Mouse (Mus musculus): ENCODE measurements at regions not wholly inside any gene's neighbourhood (a gene's known extent, or its start where the extent isn't known, plus 50 kb on each side); places are given as distances from the start of the nearest gene placed in this dataset.

DNA sequence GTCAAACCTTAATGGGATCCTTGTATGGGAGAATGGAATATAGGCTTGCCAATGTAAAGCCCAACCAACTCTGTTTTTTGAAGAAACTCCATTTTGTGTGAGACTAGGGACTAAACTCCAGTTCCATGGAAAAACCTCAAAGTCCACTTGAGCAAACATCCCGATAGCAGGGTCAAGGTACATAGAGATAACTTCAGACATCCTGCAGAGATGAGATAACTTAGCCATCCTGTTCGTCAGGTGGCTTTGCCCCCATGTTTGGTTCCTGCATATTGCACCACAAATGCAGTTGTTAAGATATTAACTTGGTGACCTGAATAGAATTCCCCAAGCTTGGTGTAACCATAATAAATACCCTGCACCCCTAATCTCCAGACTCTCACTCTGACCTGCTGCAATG lies 154.5 kb upstream of the Dab2 start:
- H3K4me2 ChIP-seq = no peak overlapping the region
- no peak for ATAC-seq (ENCODE audit: low FRiP score)
- H3K9me3 ChIP-seq (replicated peaks) = no peaks in the 10 kb centered on the region
- H3K9ac ChIP-seq (replicated peaks) = no peak overlapping the region
- WGBS = 94% methylated on average over 2 of the region's 2 CpGs
- H3K4me3 ChIP-seq (replicated peaks) = no peak overlapping the region
- no peak overlapping the region for H3K27ac ChIP-seq (replicated peaks)
- no peaks in the 10 kb centered on the region for H3K36me3 ChIP-seq
- no peaks in the 10 kb centered on the region for H3K4me1 ChIP-seq
- no peaks in the 10 kb centered on the region for H3K27me3 ChIP-seq (replicated peaks)

DNA sequence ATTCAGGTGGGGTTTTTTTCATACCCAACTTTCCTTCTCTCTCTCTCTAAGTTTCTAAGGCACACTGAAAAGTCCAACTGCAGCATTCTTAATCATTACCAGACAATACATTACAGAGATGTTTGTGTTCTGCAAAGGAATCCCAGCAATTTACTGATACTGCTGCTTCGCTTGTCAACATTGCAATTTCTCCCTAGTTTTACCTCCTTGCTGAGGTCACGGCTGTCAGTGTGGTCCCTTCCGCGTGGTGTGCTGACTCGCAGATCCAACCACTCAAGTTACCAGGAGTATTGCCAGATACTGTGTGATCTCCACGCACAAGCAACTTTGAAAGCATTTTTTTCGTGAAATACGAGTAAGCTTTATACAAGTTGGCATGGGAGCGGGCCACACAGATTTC lies 144.9 kb upstream of the Dab2 start:
- Histone ChIP-seq H3K27me3 (replicated peaks) (no peaks in the 10 kb centered on the region), H3K9me3 (replicated peaks) (no peaks in the 10 kb centered on the region), H3K4me2 (no peak overlapping the region), H3K9ac (replicated peaks) (no peak overlapping the region), H3K36me3 (no peaks in the 10 kb centered on the region), H3K4me1 (no peaks in the 10 kb centered on the region), H3K4me3 (replicated peaks) (no peak overlapping the region), H3K27ac (replicated peaks) (no peak overlapping the region)
- ATAC-seq (ENCODE audit: low FRiP score) = no peak
- WGBS = 85% methylated on average over 9 of the region's 9 CpGs

DNA sequence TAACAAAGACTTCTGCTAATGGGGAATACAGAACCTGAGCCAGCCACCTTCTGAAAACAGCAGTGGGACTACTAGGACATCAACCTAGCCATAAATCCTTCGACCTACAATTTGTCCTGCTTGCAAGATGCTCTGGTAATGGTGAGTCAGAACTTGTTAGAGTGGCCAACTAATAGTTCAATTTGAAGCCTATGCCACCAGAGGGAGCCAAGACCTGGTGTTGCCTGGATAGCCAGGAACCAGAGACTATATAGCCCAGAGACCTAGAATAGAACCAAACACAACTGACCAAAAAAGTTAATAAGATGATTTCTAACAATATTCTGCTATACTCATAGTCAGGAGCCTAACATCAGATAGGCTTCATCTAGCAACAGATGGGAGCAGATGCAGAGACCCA lies 119.3 kb upstream of the Dab2 start:
- ATAC-seq (ENCODE audit: low FRiP score) = no peak
- no peaks in the 10 kb centered on the region for H3K36me3 ChIP-seq
- WGBS = 91% methylated on average over 1 of the region's 1 CpGs

DNA sequence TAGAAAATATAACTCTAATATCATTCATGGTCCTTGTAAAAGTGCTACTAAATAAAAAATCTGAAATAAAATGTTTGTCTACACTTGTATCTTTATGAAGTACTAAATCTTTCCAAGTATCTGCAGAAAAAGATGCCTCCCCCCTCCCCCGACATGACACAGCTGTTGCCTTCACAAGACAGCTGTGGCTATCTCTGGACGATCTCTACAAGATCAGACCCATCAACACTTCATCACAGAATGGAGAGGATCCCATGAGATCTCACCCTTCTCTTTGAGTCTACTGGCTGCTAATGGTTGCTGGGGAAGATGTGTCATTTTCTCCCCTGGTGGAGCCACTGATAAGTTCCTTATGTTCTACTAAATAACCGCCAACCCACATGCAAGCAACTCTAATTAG lies 116.0 kb upstream of the Dab2 start:
- ATAC-seq (ENCODE audit: low FRiP score) = no peak
- H3K9me3 ChIP-seq (replicated peaks) = no peaks in the 10 kb centered on the region
- no peaks in the 10 kb centered on the region for H3K36me3 ChIP-seq
- H3K27me3 ChIP-seq (replicated peaks) = no peaks in the 10 kb centered on the region
- no peak overlapping the region for H3K27ac ChIP-seq (replicated peaks)
- no peaks in the 10 kb centered on the region for H3K4me1 ChIP-seq
- 85% methylated on average over 3 of the region's 3 CpGs for WGBS
- no peak overlapping the region for H3K4me2 ChIP-seq
- H3K9ac ChIP-seq (replicated peaks) = no peak overlapping the region
- H3K4me3 ChIP-seq (replicated peaks) = no peak overlapping the region

More for the DNA sequence above, 119.3 kb upstream of the Dab2 start:
- H3K9ac ChIP-seq (replicated peaks) = no peak overlapping the region
- no peak overlapping the region for H3K4me2 ChIP-seq
- H3K27ac ChIP-seq (replicated peaks) = no peak overlapping the region
- no peaks in the 10 kb centered on the region for H3K9me3 ChIP-seq (replicated peaks)
- no peak overlapping the region for H3K4me3 ChIP-seq (replicated peaks)
- H3K4me1 ChIP-seq = no peaks in the 10 kb centered on the region
- no peaks in the 10 kb centered on the region for H3K27me3 ChIP-seq (replicated peaks)

DNA sequence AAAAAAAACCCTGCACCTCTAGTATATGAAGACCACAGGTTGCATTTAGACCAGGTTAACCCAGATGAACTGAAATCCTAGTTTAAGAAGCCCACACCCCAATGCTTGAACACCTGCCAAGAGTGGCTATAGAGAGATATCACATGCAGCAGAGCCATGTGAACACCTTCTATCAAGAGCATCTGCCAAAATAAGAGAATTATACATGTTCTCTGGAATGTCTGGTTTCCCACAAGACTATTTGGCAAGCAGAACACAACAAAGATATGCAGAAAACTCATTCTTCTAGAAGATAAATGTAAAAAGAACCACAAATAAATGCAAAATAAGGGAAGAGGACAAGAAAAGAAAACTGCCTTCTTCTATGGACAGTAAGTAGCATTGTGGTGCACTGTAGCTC lies 107.7 kb upstream of the Dab2 start:
- Histone ChIP-seq H3K9me3 (replicated peaks) (no peaks in the 10 kb centered on the region), H3K4me3 (replicated peaks) (no peak overlapping the region), H3K4me1 (no peaks in the 10 kb centered on the region), H3K4me2 (no peak overlapping the region), H3K27ac (replicated peaks) (no peak overlapping the region), H3K27me3 (replicated peaks) (no peaks in the 10 kb centered on the region), H3K9ac (replicated peaks) (no peak overlapping the region), H3K36me3 (no peaks in the 10 kb centered on the region)
- ATAC-seq (ENCODE audit: low FRiP score) = no peak

DNA sequence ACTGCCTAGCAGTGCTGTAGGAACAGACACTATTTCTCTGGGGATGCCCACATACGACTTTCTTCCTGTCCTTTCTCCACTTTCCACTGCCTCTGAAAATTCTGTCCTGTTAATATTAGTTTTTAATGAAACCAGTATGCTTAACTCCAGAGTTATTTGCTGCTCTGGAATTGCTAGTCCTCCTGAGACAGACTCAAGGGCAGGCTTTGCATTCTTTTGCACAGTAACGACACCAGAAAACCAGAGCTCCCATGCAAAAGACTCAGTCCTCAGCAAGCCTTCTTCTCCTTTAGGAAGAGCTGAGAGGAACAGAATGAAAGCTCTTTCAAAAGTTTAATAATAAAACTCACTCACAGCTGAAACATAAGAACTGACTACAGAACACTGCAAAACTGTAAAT lies 92.3 kb upstream of the Dab2 start:
- Histone ChIP-seq H3K9me3 (replicated peaks) (no peaks in the 10 kb centered on the region), H3K9ac (replicated peaks) (no peak overlapping the region), H3K27ac (replicated peaks) (no peak overlapping the region), H3K4me1 (no peaks in the 10 kb centered on the region), H3K27me3 (replicated peaks) (no peaks in the 10 kb centered on the region), H3K4me3 (replicated peaks) (no peak overlapping the region), H3K4me2 (no peak overlapping the region), H3K36me3 (no peaks in the 10 kb centered on the region)
- 80% methylated on average over 2 of the region's 2 CpGs for WGBS
- no peak for ATAC-seq (ENCODE audit: low FRiP score)

DNA sequence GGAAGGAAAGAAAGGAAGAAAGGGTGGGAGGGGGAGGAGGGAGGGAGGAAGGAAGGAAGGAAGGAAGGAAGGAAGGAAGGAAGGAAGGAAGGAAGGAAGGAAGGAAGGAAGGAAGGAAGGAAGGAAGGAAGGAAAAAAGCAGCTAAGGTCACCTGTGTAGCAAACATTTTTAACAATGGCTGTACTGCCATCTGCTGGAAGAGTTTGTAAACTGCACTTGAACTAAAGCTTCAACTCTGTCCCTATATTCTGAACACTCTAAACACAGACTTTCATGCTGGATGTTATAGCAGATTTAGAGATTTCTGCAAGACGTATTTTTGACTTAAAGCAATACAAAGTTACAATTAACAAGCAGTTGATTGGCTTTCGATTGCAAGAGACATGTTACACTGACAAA lies 90.3 kb upstream of the Dab2 start:
- no peak overlapping the region for H3K4me3 ChIP-seq (replicated peaks)
- H3K27me3 ChIP-seq (replicated peaks) = no peaks in the 10 kb centered on the region
- WGBS = 13% methylated on average over 2 of the region's 2 CpGs
- H3K4me1 ChIP-seq = no peaks in the 10 kb centered on the region
- no peak overlapping the region for H3K4me2 ChIP-seq
- ATAC-seq (ENCODE audit: low FRiP score) = peak; percentile 91
- no peak overlapping the region for H3K9ac ChIP-seq (replicated peaks)
- H3K27ac ChIP-seq (replicated peaks) = no peak overlapping the region
- no peaks in the 10 kb centered on the region for H3K36me3 ChIP-seq
- H3K9me3 ChIP-seq (replicated peaks) = no peaks in the 10 kb centered on the region

DNA sequence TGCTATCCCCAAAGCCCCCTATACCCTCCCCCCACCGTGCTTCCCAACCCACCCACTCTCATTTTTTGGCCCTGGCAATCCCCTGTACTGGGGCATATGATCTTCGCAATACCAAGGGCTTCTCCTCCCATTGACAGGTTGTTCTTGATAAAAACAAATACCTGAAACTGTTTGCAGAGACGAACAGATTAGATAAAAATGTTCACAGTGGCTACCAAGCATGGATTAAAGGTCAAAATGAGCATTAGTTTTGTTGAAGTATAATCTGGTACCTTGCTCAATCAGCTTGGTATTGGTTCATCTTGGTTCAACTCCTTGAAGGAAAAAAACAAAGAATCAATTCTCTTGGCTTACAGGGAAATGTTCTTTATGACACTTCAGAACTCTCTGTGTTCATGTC lies 81.5 kb upstream of the Dab2 start:
- Histone ChIP-seq H3K9ac (replicated peaks) (no peak overlapping the region), H3K4me2 (no peak overlapping the region), H3K27me3 (replicated peaks) (no peaks in the 10 kb centered on the region), H3K27ac (replicated peaks) (no peak overlapping the region), H3K4me3 (replicated peaks) (no peak overlapping the region), H3K4me1 (no peaks in the 10 kb centered on the region), H3K36me3 (no peaks in the 10 kb centered on the region), H3K9me3 (replicated peaks) (no peaks in the 10 kb centered on the region)
- no peak for ATAC-seq (ENCODE audit: low FRiP score)
- WGBS = 76% methylated on average over 3 of the region's 3 CpGs

DNA sequence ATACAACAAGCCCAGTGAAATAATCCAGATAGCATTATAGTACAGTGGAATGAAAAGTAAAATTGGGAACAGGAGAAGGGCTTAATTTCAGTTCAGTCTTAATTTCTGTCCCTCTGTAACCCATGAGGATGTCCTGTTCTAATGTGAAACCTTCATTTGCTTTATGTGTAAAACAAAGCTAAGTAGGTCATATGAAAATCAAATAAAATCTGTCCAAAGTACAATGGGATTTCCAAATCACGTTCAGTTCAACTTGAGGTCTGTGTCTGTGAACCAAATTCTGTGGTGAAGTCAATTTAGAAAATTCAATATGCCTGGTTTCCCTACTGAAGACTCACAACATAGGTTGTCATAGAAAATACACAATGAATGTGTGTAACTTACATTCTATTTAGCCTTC lies 74.4 kb upstream of the Dab2 start:
- H3K27me3 ChIP-seq (replicated peaks) = no peaks in the 10 kb centered on the region
- no peaks in the 10 kb centered on the region for H3K9me3 ChIP-seq (replicated peaks)
- H3K27ac ChIP-seq (replicated peaks) = no peak overlapping the region
- no peak overlapping the region for H3K4me3 ChIP-seq (replicated peaks)
- 81% methylated on average over 1 of the region's 1 CpGs for WGBS
- H3K9ac ChIP-seq (replicated peaks) = no peak overlapping the region
- H3K4me2 ChIP-seq = no peak overlapping the region
- no peaks in the 10 kb centered on the region for H3K36me3 ChIP-seq
- ATAC-seq (ENCODE audit: low FRiP score) = no peak
- H3K4me1 ChIP-seq = no peaks in the 10 kb centered on the region

DNA sequence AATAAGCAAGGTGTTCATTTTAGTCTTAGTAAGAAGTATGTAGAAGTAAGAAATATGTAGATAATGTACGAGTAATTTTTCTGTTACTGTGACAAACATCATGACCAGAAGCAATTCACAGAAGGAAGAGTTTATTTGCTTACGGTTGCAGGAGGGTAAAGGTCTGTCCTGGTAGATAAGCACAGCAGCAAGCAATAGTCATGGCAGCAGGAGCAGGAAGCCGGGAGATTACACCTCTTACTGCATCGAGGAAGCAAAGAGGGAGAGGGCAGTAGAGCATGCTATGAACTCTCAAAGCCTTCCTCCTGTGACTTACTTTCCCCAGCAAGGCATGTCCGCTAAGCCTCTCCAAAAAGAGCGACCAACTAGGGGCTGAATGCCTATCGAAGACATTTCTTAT lies 69.0 kb upstream of the Dab2 start:
- no peak overlapping the region for H3K4me3 ChIP-seq (replicated peaks)
- H3K9ac ChIP-seq (replicated peaks) = no peak overlapping the region
- no peaks in the 10 kb centered on the region for H3K27me3 ChIP-seq (replicated peaks)
- no peak overlapping the region for H3K27ac ChIP-seq (replicated peaks)
- H3K9me3 ChIP-seq (replicated peaks) = no peaks in the 10 kb centered on the region
- no peaks in the 10 kb centered on the region for H3K4me1 ChIP-seq
- no peak for ATAC-seq (ENCODE audit: low FRiP score)
- no peaks in the 10 kb centered on the region for H3K36me3 ChIP-seq
- H3K4me2 ChIP-seq = no peak overlapping the region
- 91% methylated on average over 7 of the region's 7 CpGs for WGBS

DNA sequence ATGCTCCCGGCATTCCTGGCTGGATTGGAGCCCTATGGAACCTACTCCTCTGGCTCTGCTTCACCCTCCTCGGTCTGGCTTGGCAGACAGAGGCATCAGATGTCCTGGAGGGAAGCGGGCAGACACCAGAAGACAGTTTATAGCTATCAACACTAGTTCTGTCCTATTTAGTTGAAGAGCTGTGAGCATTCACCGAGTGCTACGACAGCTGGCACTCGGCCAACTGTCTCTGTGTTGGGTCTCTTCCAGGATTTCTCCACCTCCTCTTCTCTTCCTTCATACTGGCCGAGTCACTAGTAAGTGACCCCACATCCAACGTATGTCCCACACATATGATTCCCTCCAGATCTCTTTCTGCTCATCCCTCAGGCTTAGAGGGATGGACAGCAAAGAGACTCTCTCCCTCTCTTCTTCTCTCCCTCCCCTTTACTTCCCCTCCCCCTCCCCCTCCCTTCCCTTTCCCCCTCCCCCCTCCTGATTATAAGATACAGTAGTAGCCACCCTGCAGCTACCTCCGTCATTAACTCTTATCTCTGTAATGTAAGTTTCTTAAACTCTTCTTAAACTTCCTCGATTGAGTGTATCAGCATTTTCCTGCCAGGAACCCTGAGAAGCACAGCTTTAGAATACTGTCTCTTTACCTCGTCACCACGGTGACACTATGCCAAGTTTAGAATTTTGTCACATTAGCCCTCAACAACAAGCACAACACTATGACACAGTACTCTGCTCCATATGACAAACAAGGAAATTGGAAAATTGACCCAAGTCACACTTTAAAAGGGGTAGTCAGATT lies 68.1 kb upstream of the Dab2 start:
- 68% methylated on average over 12 of the region's 12 CpGs for whole genome bisulfite sequencing

DNA sequence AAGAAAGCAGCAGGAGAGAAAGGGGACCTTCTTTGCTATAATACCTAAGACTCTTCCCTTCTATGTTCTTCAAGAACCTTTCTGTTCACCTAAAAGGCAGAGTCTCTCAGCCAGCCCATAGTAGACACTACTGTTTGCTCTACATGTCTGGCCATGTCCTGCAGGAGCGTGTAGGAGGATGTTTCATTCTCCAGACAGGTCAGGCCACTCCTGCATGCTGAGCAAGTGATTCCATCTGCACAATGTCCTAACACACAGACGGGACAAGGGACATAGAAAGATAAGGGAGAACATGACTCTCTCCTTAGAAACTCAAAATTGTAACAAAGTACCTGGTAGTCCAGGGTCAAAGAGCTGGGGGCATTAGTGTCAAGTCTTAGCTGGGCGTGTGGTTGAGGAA lies 66.0 kb upstream of the Dab2 start:
- no peak for ATAC-seq (ENCODE audit: low FRiP score)
- no peaks in the 10 kb centered on the region for H3K4me1 ChIP-seq
- no peak overlapping the region for H3K9ac ChIP-seq (replicated peaks)
- H3K9me3 ChIP-seq (replicated peaks) = no peaks in the 10 kb centered on the region
- H3K36me3 ChIP-seq = no peaks in the 10 kb centered on the region
- H3K27me3 ChIP-seq (replicated peaks) = no peaks in the 10 kb centered on the region
- H3K4me3 ChIP-seq (replicated peaks) = no peak overlapping the region
- H3K4me2 ChIP-seq = no peak overlapping the region
- H3K27ac ChIP-seq (replicated peaks) = no peak overlapping the region
- 81% methylated on average over 3 of the region's 3 CpGs for WGBS

More for the DNA sequence above, 68.1 kb upstream of the Dab2 start:
- Histone ChIP-seq H3K4me1 (no peaks in the 10 kb centered on the region), H3K9me3 (replicated peaks) (no peaks in the 10 kb centered on the region), H3K9ac (replicated peaks) (no peak overlapping the region), H3K4me2 (no peak overlapping the region), H3K27ac (replicated peaks) (no peak overlapping the region), H3K36me3 (no peaks in the 10 kb centered on the region), H3K27me3 (replicated peaks) (no peaks in the 10 kb centered on the region), H3K4me3 (replicated peaks) (no peak overlapping the region)
- no peak for ATAC-seq (ENCODE audit: low FRiP score)

DNA sequence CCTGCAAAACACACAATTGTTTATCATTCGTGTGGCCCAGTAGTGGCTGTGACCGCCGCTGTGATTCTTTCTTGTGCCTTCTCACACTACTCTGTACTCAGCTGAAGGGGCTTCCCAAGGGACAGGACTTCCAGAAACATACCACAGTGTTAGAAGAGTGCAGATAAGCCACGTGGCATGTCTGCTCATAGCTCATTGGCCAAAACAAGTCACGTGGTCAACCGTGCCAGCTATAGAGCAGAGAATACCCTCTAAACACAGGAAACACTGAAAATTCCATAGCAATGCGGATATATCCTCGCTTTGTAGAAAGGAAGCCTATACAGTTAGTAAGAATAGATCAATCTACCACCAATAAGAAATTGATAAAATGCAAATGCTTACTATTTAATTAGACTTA lies 63.0 kb upstream of the Dab2 start:
- no peaks in the 10 kb centered on the region for H3K9me3 ChIP-seq (replicated peaks)
- WGBS = 89% methylated on average over 8 of the region's 8 CpGs

More for the DNA sequence above, 63.0 kb upstream of the Dab2 start:
- ATAC-seq (ENCODE audit: low FRiP score) = no peak
- H3K27ac ChIP-seq (replicated peaks) = no peak overlapping the region
- no peaks in the 10 kb centered on the region for H3K27me3 ChIP-seq (replicated peaks)
- no peak overlapping the region for H3K4me2 ChIP-seq
- H3K4me1 ChIP-seq = no peaks in the 10 kb centered on the region
- H3K9ac ChIP-seq (replicated peaks) = no peak overlapping the region
- H3K4me3 ChIP-seq (replicated peaks) = no peak overlapping the region
- no peaks in the 10 kb centered on the region for H3K36me3 ChIP-seq

Data from neural tube, embryonic 15.5 days (tissue).